Mouse (Mus musculus) forebrain, embryonic 12.5 days (tissue): ENCODE data around the gene Pim3. TPM values are rescaled to one million over a fixed set of nuclear protein-coding genes. Genes with fewer than 3 reads are reported as not detected.

Experiments
- ATAC-seq: fragments of 200-750 bp; cut with Nextera tagmentation; 2 replicates; pipeline ENCODE4 v1.8.0; 2017; ENCODE audit warnings: moderate TSS enrichment; ENCODE audit not compliant: low FRiP score
- H3K27ac ChIP-seq: fragments of 300-500 bp; sonication (generic); 2 replicates; pipeline ENCODE4 v1.5.1; 2016; ENCODE audit warnings: mild to moderate bottlenecking
- H3K27me3 ChIP-seq: fragments of 300-500 bp; sonication (generic); 2 replicates; pipeline ENCODE4 v1.6.1; 2016; ENCODE audit warnings: mild to moderate bottlenecking
- H3K36me3 ChIP-seq: fragments of 300-500 bp; sonication (generic); replicated peaks from 2 replicates; pipeline ENCODE4 v1.6.1; 2016; ENCODE audit warnings: mild to moderate bottlenecking
- H3K4me1 ChIP-seq: fragments of 300-500 bp; sonication (generic); 2 replicates; pipeline ENCODE4 v1.6.1; 2016
- H3K4me2 ChIP-seq: fragments of 300-500 bp; sonication (generic); 2 replicates; pipeline ENCODE4 v1.6.1; 2016; ENCODE audit warnings: mild to moderate bottlenecking, moderate library complexity
- H3K4me3 ChIP-seq: fragments of 300-500 bp; sonication (generic); replicated peaks from 2 replicates; pipeline ENCODE4 v1.5.1; 2016; ENCODE audit warnings: mild to moderate bottlenecking
- H3K9ac ChIP-seq: fragments of 300-500 bp; sonication (generic); 2 replicates; pipeline ENCODE4 v1.6.1; 2016; ENCODE audit warnings: mild to moderate bottlenecking
- H3K9me3 ChIP-seq: fragments of 300-500 bp; sonication (generic); 2 replicates; pipeline ENCODE4 v1.6.1; 2016
- WGBS: fragments of 180-500 bp; shearing (Covaris S2); methylation state at CpG from one replicate; pipeline ENCODE4 v1.1.7; 2016; 5-methylcytosine and 5-hydroxymethylcytosine counted together
- polyA plus RNA-seq: library from polyadenylated mRNA; unstranded; fragments of >200 nt; fragmentation: Nextera tagmentation; extraction: Ambion mirVana; gene quantifications from 2 replicates; pipeline ENCODE4 v1.2.1, GENCODE M21; 2016

The Pim3 gene
- polyA plus RNA-seq, 1 experiment from 2014 or later = 49.4 TPM

- no peak overlapping the region for H3K9ac ChIP-seq
- H3K9me3 ChIP-seq = no peaks in the 10 kb centered on the region
- no peak overlapping the region for H3K4me2 ChIP-seq
- no peaks in the 10 kb centered on the region for H3K27me3 ChIP-seq
- H3K27ac ChIP-seq = peak overlapping the region; percentile 26; the same call in 1 of the 2 replicates
- no peaks in the 10 kb centered on the region for H3K36me3 ChIP-seq
- H3K4me3 ChIP-seq = no peak overlapping the region
- ATAC-seq = no peak
- WGBS = 58% methylated on average over 6 of the region's 6 CpGs
- peaks cover 19% of the 10 kb centered on the region; the same call in 1 of the 2 replicates for H3K4me1 ChIP-seq
These were observed 7.6 kb upstream of the Pim3 start for GRCm38 (mm10) chr15:88854119-88854968.

GRCm38 (mm10) chr15:88854969-88855830, 6.8 kb upstream of the Pim3 start:
- peaks cover 19% of the 10 kb centered on the region; the same call in 1 of the 2 replicates for H3K4me1 ChIP-seq
- no peak overlapping the region for H3K4me2 ChIP-seq
- 75% methylated on average over 15 of the region's 15 CpGs for WGBS
- peak overlapping the region; percentile 26; the same call in 1 of the 2 replicates for H3K27ac ChIP-seq
- H3K4me3 ChIP-seq = no peak overlapping the region
- H3K27me3 ChIP-seq = no peaks in the 10 kb centered on the region
- ATAC-seq = no peak
- H3K9ac ChIP-seq = no peak overlapping the region
- no peaks in the 10 kb centered on the region for H3K9me3 ChIP-seq
- H3K36me3 ChIP-seq = no peaks in the 10 kb centered on the region

- no peak for ATAC-seq
- Histone ChIP-seq H3K27me3 (peaks cover 4% of the 10 kb centered on the region; the same call in 1 of the 2 replicates), H3K4me3 (no peak overlapping the region), H3K27ac (no peak overlapping the region), H3K4me2 (no peak overlapping the region), H3K9me3 (no peaks in the 10 kb centered on the region), H3K4me1 (peaks cover 13% of the 10 kb centered on the region; the same call in 1 of the 2 replicates), H3K36me3 (no peaks in the 10 kb centered on the region), H3K9ac (no peak overlapping the region)
- 85% methylated on average over 6 of the region's 6 CpGs for WGBS
These were observed 6.0 kb upstream of the Pim3 start for GRCm38 (mm10) chr15:88855896-88856417.

GRCm38 (mm10) chr15:88856613-88857012, 5.4 kb upstream of the Pim3 start:
- ATAC-seq = no peak
- no peak overlapping the region for H3K9ac ChIP-seq
- no peak overlapping the region for H3K4me3 ChIP-seq

GRCm38 (mm10) chr15:88857361-88857760, 4.6 kb upstream of the Pim3 start:
- H3K27me3 ChIP-seq = peaks cover 7% of the 10 kb centered on the region; the same call in 1 of the 2 replicates
- no peaks in the 10 kb centered on the region for H3K36me3 ChIP-seq
- H3K4me2 ChIP-seq = no peak overlapping the region
- H3K9me3 ChIP-seq = no peaks in the 10 kb centered on the region
- no peak overlapping the region for H3K27ac ChIP-seq
- no peak for ATAC-seq
- H3K4me1 ChIP-seq = peaks cover 19% of the 10 kb centered on the region
- WGBS = 90% methylated on average over 7 of the region's 7 CpGs
- no peak overlapping the region for H3K4me3 ChIP-seq
- no peak overlapping the region for H3K9ac ChIP-seq

More at GRCm38 (mm10) chr15:88856613-88857012, 5.4 kb upstream of the Pim3 start:
- H3K27me3 ChIP-seq = peaks cover 7% of the 10 kb centered on the region; the same call in 1 of the 2 replicates
- no peaks in the 10 kb centered on the region for H3K9me3 ChIP-seq
- H3K4me1 ChIP-seq = peaks cover 18% of the 10 kb centered on the region
- no peaks in the 10 kb centered on the region for H3K36me3 ChIP-seq
- WGBS = 85% methylated on average over 5 of the region's 5 CpGs
- H3K27ac ChIP-seq = no peak overlapping the region
- H3K4me2 ChIP-seq = no peak overlapping the region

- 89% methylated on average over 3 of the region's 3 CpGs for WGBS
- H3K27ac ChIP-seq = no peak overlapping the region
- H3K36me3 ChIP-seq = no peaks in the 10 kb centered on the region
- no peak overlapping the region for H3K4me3 ChIP-seq
- no peak overlapping the region for H3K9ac ChIP-seq
- no peak for ATAC-seq
- H3K9me3 ChIP-seq = no peaks in the 10 kb centered on the region
- H3K27me3 ChIP-seq = peaks cover 7% of the 10 kb centered on the region; the same call in 1 of the 2 replicates
- no peak overlapping the region for H3K4me2 ChIP-seq
- peaks cover 24% of the 10 kb centered on the region for H3K4me1 ChIP-seq
These were observed 3.8 kb upstream of the Pim3 start for GRCm38 (mm10) chr15:88858141-88858541.

- H3K27me3 ChIP-seq = peaks cover 7% of the 10 kb centered on the region; the same call in 1 of the 2 replicates
- H3K4me2 ChIP-seq = no peak overlapping the region
- H3K4me3 ChIP-seq = no peak overlapping the region
- H3K9me3 ChIP-seq = no peaks in the 10 kb centered on the region
- 85% methylated on average over 2 of the region's 2 CpGs for WGBS
- no peaks in the 10 kb centered on the region for H3K36me3 ChIP-seq
- peaks cover 29% of the 10 kb centered on the region for H3K4me1 ChIP-seq
- no peak overlapping the region for H3K27ac ChIP-seq
- no peak overlapping the region for H3K9ac ChIP-seq
- ATAC-seq = no peak
These were observed 3.3 kb upstream of the Pim3 start for GRCm38 (mm10) chr15:88858707-88859106.

- ATAC-seq = no peak
- peaks cover 30% of the 10 kb centered on the region for H3K4me1 ChIP-seq
- peaks cover 2% of the 10 kb centered on the region for H3K36me3 ChIP-seq
- WGBS = 73% methylated on average over 8 of the region's 8 CpGs
- no peak overlapping the region for H3K27ac ChIP-seq
- H3K9ac ChIP-seq = no peak overlapping the region
- no peak overlapping the region for H3K4me3 ChIP-seq
- H3K9me3 ChIP-seq = no peaks in the 10 kb centered on the region
- H3K4me2 ChIP-seq = no peak overlapping the region
- peaks cover 7% of the 10 kb centered on the region; the same call in 1 of the 2 replicates for H3K27me3 ChIP-seq
These were observed 2.6 kb upstream of the Pim3 start for GRCm38 (mm10) chr15:88859206-88859970.

GRCm38 (mm10) chr15:88860781-88861180, 1.2 kb upstream of the Pim3 start:
- no peak overlapping the region for H3K9ac ChIP-seq
- peaks cover 7% of the 10 kb centered on the region; the same call in 1 of the 2 replicates for H3K27me3 ChIP-seq
- no peak for ATAC-seq
- H3K4me3 ChIP-seq = no peak overlapping the region
- no peak overlapping the region for H3K4me2 ChIP-seq
- H3K27ac ChIP-seq = no peak overlapping the region
- no peaks in the 10 kb centered on the region for H3K9me3 ChIP-seq
- H3K4me1 ChIP-seq = peaks cover 33% of the 10 kb centered on the region
- H3K36me3 ChIP-seq = peaks cover 16% of the 10 kb centered on the region
- WGBS = 85% methylated on average over 3 of the region's 3 CpGs

GRCm38 (mm10) chr15:88862881-88863694, 1.1 kb downstream of the Pim3 start:
- Histone ChIP-seq H3K4me1 (peaks cover 33% of the 10 kb centered on the region), H3K4me3 (peak overlapping the region; percentile 88), H3K9me3 (no peaks in the 10 kb centered on the region), H3K36me3 (peaks cover 32% of the 10 kb centered on the region), H3K27ac (peak overlapping the region; percentile 98), H3K27me3 (peaks cover 7% of the 10 kb centered on the region; the same call in 1 of the 2 replicates), H3K4me2 (peak overlapping the region; percentile 97), H3K9ac (peak overlapping the region; percentile 91)
- under 1% methylated on average over 92 of the region's 98 CpGs for WGBS
- ATAC-seq = no peak; the same call in 1 of the 2 replicates
